Mouse (Mus musculus): Measurements from ENCODE around the gene Kpna3. TPM values are rescaled to one million over a fixed set of nuclear protein-coding genes. Genes with fewer than 3 reads are reported as not detected.
"Not testable (repeated sequence)": the region's sequence is repeated elsewhere in the genome, so short reads cannot be mapped to it uniquely, and the experiment has no call there.

The Kpna3 gene
- polyA plus RNA-seq, 1 experiment = 73.8 TPM

DNA sequence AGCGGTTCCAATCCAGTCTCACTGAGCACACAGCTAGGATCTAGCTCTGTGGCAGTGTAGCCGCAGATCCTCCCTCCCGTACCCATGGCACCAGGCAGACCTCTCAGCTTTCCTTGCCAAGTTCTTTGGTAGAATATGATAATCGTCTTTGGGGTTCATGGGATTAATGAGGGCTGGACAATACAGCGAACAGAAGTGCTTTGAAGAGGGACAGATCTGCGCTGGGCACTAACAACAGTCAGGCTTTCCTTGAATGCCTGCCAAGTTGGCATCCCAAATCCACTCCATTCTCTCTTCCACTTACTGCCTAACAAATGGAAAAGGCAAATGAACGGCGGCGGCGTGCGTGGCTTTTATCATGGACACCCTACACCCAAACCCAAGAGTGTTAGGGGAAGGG is 109.1 kb downstream of the Kpna3 start:
- Histone ChIP-seq H3K4me3 (ENCODE audit: insufficient read depth, low read length) (no peak overlapping the region), H3K4me1 (ENCODE audit: control insufficient read depth, insufficient read depth, low read length) (no peaks in the 10 kb centered on the region), H3K27ac (ENCODE audit: insufficient read depth, low read length) (no peak overlapping the region)
- TF ChIP-seq POLR2A (IDR thresholded peaks at IDR 0.05; ENCODE audit: low read depth, low read length) (no peak), CTCF (IDR thresholded peaks at IDR 0.05; ENCODE audit: borderline replicate concordance, insufficient read depth, low read length) (no peak)

DNA sequence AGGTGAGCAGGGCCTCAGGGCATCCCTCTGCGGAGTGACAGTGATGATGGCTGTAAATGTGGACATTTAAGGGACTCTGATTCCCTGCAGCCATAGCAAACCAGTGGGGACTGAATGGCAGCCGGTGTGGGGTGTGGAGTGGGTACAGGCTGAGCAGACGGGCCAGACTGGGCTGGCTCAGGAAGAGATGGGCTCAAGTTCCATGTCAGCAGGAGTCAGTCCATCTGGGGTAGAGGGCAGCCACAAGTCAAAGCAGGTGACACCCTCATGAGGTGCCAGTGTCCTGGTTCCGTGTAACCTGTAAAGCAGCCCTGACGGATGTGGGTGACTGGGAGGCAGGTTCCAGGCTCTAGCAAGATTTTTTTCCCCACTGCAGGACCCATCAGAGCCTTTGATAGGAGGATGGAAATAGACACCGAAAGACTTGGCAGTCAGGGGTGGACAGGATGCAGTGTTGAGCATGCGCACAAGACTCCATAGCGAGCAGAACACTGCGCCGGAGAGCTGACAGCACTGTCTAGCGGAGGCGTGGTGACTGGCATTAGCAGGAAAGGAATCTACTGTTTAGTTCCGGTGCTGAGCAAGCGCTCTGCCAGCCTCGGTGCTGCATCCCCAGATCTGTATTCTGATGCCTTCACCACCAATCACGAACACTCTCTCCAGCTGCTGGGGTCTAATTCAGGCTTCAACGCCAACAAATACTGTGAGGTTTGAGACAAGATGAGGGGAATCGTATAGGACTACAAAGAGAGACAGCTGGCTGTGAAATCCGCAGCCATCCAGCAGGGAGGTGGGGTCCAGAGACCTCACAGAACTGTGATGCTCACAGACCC is 111.8 kb downstream of the Kpna3 start:
- Histone ChIP-seq H3K4me3 (ENCODE audit: insufficient read depth, low read length) (no peak overlapping the region), H3K27ac (ENCODE audit: insufficient read depth, low read length) (no peak overlapping the region), H3K4me1 (ENCODE audit: control insufficient read depth, insufficient read depth, low read length) (no peaks in the 10 kb centered on the region)
- TF ChIP-seq CTCF (IDR thresholded peaks at IDR 0.05; ENCODE audit: borderline replicate concordance, insufficient read depth, low read length) (no peak), POLR2A (IDR thresholded peaks at IDR 0.05; ENCODE audit: low read depth, low read length) (peak; percentile 14; the same call in 1 of the 2 replicates)

GRCm38 (mm10) chr14:61327007-61327406 is 112.7 kb downstream of the Kpna3 start:
- H3K4me1 ChIP-seq (ENCODE audit: control insufficient read depth, insufficient read depth, low read length); H3K4me3 ChIP-seq (ENCODE audit: insufficient read depth, low read length): not testable (repeated sequence)

DNA sequence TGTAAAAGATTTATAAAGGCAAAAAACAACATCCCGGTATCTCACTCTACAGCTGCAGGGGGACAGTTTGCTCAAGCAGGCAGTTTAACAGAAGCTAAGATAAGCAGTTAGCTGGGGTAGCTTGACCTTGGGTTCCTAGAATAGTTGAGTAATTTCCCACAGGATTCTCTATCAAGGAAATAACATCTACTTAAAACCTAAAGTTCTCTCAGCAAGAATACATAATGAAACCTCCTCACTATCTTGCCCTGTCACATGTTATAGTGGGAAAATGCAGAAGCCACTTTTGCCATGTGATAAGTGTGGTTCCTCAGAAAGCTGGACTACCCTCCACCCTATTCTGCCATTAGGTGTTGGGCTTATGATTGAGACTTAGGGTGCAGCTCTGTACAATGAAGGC is 116.9 kb downstream of the Kpna3 start:
- Histone ChIP-seq H3K4me1 (ENCODE audit: control insufficient read depth, insufficient read depth, low read length) (no peaks in the 10 kb centered on the region), H3K27ac (ENCODE audit: insufficient read depth, low read length) (no peak overlapping the region), H3K4me3 (ENCODE audit: insufficient read depth, low read length) (no peak overlapping the region)
- TF ChIP-seq POLR2A (IDR thresholded peaks at IDR 0.05; ENCODE audit: low read depth, low read length) = no peak
- no peak for TF ChIP-seq CTCF (IDR thresholded peaks at IDR 0.05; ENCODE audit: borderline replicate concordance, insufficient read depth, low read length)

More at GRCm38 (mm10) chr14:61327007-61327406, 112.7 kb downstream of the Kpna3 start:
- not testable (repeated sequence) for H3K27ac ChIP-seq (ENCODE audit: insufficient read depth, low read length)

- TF ChIP-seq POLR2A (IDR thresholded peaks at IDR 0.05; ENCODE audit: low read depth, low read length) (no peak), CTCF (IDR thresholded peaks at IDR 0.05; ENCODE audit: borderline replicate concordance, insufficient read depth, low read length) (no peak)
- no peaks in the 10 kb centered on the region for H3K4me1 ChIP-seq (ENCODE audit: control insufficient read depth, insufficient read depth, low read length)
- no peak overlapping the region for H3K4me3 ChIP-seq (ENCODE audit: insufficient read depth, low read length)
- no peak overlapping the region for H3K27ac ChIP-seq (ENCODE audit: insufficient read depth, low read length)
Observed at GRCm38 (mm10) chr14:61321200-61321599, 118.5 kb downstream of the Kpna3 start.

GRCm38 (mm10) chr14:61320765-61321164 is 118.9 kb downstream of the Kpna3 start:
- no peak overlapping the region for H3K27ac ChIP-seq (ENCODE audit: insufficient read depth, low read length)
- no peaks in the 10 kb centered on the region for H3K4me1 ChIP-seq (ENCODE audit: control insufficient read depth, insufficient read depth, low read length)
- H3K4me3 ChIP-seq (ENCODE audit: insufficient read depth, low read length) = no peak overlapping the region
- TF ChIP-seq CTCF (IDR thresholded peaks at IDR 0.05; ENCODE audit: borderline replicate concordance, insufficient read depth, low read length) (no peak), POLR2A (IDR thresholded peaks at IDR 0.05; ENCODE audit: low read depth, low read length) (no peak)

DNA sequence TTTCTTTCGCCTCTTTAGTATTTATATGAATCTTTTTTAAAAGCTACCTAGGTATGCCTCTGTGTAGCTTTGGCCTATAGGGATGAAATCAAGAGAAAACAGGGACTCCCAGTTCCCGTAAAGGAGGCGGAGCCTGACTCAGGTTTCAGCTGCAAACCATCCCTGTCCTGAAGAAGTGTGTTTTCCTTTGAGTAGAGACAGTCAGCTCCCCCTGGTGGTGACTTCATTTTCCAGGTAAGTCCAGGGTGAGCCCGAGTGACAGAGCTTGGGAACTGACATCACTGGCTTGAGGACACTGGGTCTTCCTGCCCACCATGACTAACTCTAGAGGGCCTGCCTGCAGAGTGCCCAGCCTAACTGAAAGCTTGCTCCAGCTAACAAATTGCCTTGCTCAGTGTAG is 122.8 kb downstream of the Kpna3 start:
- H3K4me1 ChIP-seq (ENCODE audit: control insufficient read depth, insufficient read depth, low read length) = no peaks in the 10 kb centered on the region
- no peak overlapping the region for H3K27ac ChIP-seq (ENCODE audit: insufficient read depth, low read length)
- no peak overlapping the region for H3K4me3 ChIP-seq (ENCODE audit: insufficient read depth, low read length)
- TF ChIP-seq POLR2A (IDR thresholded peaks at IDR 0.05; ENCODE audit: low read depth, low read length) (no peak), CTCF (IDR thresholded peaks at IDR 0.05; ENCODE audit: borderline replicate concordance, insufficient read depth, low read length) (0 out of 2 replicates have a peak, but pooled peaks have one; percentile 15)

Other genes starting within 250 kb of the Kpna3 start
- not detected in 2 replicates for gene Sgcg, start 181.4 kb downstream of the Kpna3 start, polyA plus RNA-seq (2011; ENCODE audit: insufficient read length, low read depth, missing spikeins)
- gene Arl11, start 130.1 kb downstream of the Kpna3 start, polyA plus RNA-seq (2011; ENCODE audit: insufficient read length, low read depth, missing spikeins) = 0.49 TPM in 1 of 2 replicates, not detected in the other
- gene Ebpl, start 79.4 kb downstream of the Kpna3 start, polyA plus RNA-seq (2011; ENCODE audit: insufficient read length, low read depth, missing spikeins) = 6.4 and 7.3 TPM in 2 replicates
- gene Spryd7, start 117.0 kb upstream of the Kpna3 start, polyA plus RNA-seq (2011; ENCODE audit: insufficient read length, low read depth, missing spikeins) = 16.0 and 16.2 TPM in 2 replicates
- gene Trim13, start 158.4 kb upstream of the Kpna3 start, polyA plus RNA-seq (2011; ENCODE audit: insufficient read length, low read depth, missing spikeins) = 15.3 and 15.4 TPM in 2 replicates
- gene Kcnrg, start 167.6 kb upstream of the Kpna3 start, polyA plus RNA-seq (2011; ENCODE audit: insufficient read length, low read depth, missing spikeins) = 0.39 TPM in 1 of 2 replicates, not detected in the other